Mouse (Mus musculus) MEL (cell line): Measurements from ENCODE around the gene Slc12a4. TPM values are rescaled to one million over a fixed set of nuclear protein-coding genes. Genes with fewer than 3 reads are reported as not detected.

Source experiments
- DNase-seq: peaks from one replicate; pipeline ENCODE4 v3.0.0; 2011; ENCODE audit warnings: low read depth, low spot score
- H3K27ac ChIP-seq: 2 replicates; pipeline ENCODE4 v1.5.1; 2012; ENCODE audit warnings: low read depth, mild to moderate bottlenecking, control low read depth, low read length, moderate library complexity; ENCODE audit not compliant: control insufficient read depth
- H3K27me3 ChIP-seq, 2 experiments: fragments of 150-350 bp in 1 of 2; sonication (generic) in 1 of 2; 2 replicates each; pipeline ENCODE4 v1.6.1; 2012; ENCODE audit warnings: low read length in 2 of 2, mild to moderate bottlenecking in 2 of 2, improper control_type of control experiment in 1 of 2, moderate library complexity in 1 of 2; ENCODE audit not compliant: insufficient read depth in 2 of 2, control insufficient read depth in 1 of 2
- H3K36me3 ChIP-seq, 2 experiments: 2 replicates each; pipeline ENCODE4 v1.6.1; 2012 to 2014; ENCODE audit warnings: low read length in 2 of 2, improper control_type of control experiment in 1 of 2, inconsistent platforms in 1 of 2, mild to moderate bottlenecking in 1 of 2; ENCODE audit not compliant: insufficient read depth in 2 of 2, control insufficient read depth in 1 of 2
- H3K4me1 ChIP-seq, 2 experiments: fragments of 150-350 bp in 1 of 2; sonication (generic) in 1 of 2; 2 replicates each; pipeline ENCODE4 v1.6.1; 2012; ENCODE audit warnings: low read length in 2 of 2, improper control_type of control experiment in 1 of 2, mild to moderate bottlenecking in 1 of 2; ENCODE audit not compliant: insufficient read depth in 2 of 2, control insufficient read depth in 1 of 2
- H3K4me3 ChIP-seq, 2 experiments: fragments of 150-350 bp in 1 of 2; sonication (generic) in 1 of 2; 2 replicates each; pipeline ENCODE4 v1.5.1; 2012; ENCODE audit warnings: low read depth in 2 of 2, low read length in 2 of 2, mild to moderate bottlenecking in 2 of 2, moderate library complexity in 2 of 2, control low read depth in 1 of 2, improper control_type of control experiment in 1 of 2; ENCODE audit not compliant: control insufficient read depth in 1 of 2, insufficient read depth in 1 of 2
- H3K79me2 ChIP-seq: 2 replicates; pipeline ENCODE4 v1.6.1; 2012; ENCODE audit warnings: mild to moderate bottlenecking, low read length, moderate library complexity; ENCODE audit not compliant: control insufficient read depth, poor library complexity, insufficient read depth
- H3K9ac ChIP-seq: 2 replicates; pipeline ENCODE4 v1.6.1; 2012; ENCODE audit warnings: low read depth, mild to moderate bottlenecking, control low read depth, low read length, moderate library complexity; ENCODE audit not compliant: control insufficient read depth, poor library complexity, severe bottlenecking
- H3K9me3 ChIP-seq: fragments of 150-350 bp; sonication (generic); replicated peaks from 2 replicates; pipeline ENCODE4 v1.6.1; 2012; ENCODE audit warnings: mild to moderate bottlenecking, low read length, improper control_type of control experiment, moderate library complexity; ENCODE audit not compliant: insufficient read depth
- BHLHE40 ChIP-seq: IDR thresholded peaks from 2 replicates; pipeline ENCODE4 v1.6.1; 2012; ENCODE audit warnings: low read depth, mild to moderate bottlenecking, inconsistent platforms, low read length, improper control_type of control experiment, borderline replicate concordance
- CHD2 ChIP-seq: IDR thresholded peaks from 2 replicates; pipeline ENCODE4 v1.6.1; 2011; ENCODE audit warnings: low read length, improper control_type of control experiment
- CTCF ChIP-seq, 3 experiments: IDR thresholded peaks in 2 of 3; conservative IDR thresholded peaks in 1 of 3; 2 replicates each; pipeline ENCODE4 v1.5.1; 2011 to 2012; ENCODE audit warnings: low read length in 3 of 3, low read depth in 2 of 3, mild to moderate bottlenecking in 2 of 3, improper control_type of control experiment in 1 of 3, inconsistent platforms in 1 of 3, mixed read lengths in 1 of 3, moderate library complexity in 1 of 3; ENCODE audit not compliant: control insufficient read depth in 1 of 3, insufficient read depth in 1 of 3, poor library complexity in 1 of 3, severe bottlenecking in 1 of 3
- E2F4 ChIP-seq: IDR thresholded peaks from 2 replicates; pipeline ENCODE4 v1.6.1; 2011; ENCODE audit warnings: low read depth, low read length, improper control_type of control experiment, borderline replicate concordance
- ELF1 ChIP-seq: IDR thresholded peaks from 2 replicates; pipeline ENCODE4 v1.6.1; 2014; ENCODE audit warnings: low read depth, mild to moderate bottlenecking, inconsistent platforms, low read length, improper control_type of control experiment, moderate library complexity
- EP300 ChIP-seq, 2 experiments: IDR thresholded peaks; 2 replicates each; pipeline ENCODE4 v1.6.1; 2011; ENCODE audit warnings: improper control_type of control experiment in 2 of 2, low read length in 2 of 2, low read depth in 1 of 2, mild to moderate bottlenecking in 1 of 2
- ETS1 ChIP-seq: IDR thresholded peaks from 2 replicates; pipeline ENCODE4 v1.6.1; 2012; ENCODE audit warnings: low read depth, mild to moderate bottlenecking, inconsistent platforms, low read length, improper control_type of control experiment, moderate library complexity
- GABPA ChIP-seq: IDR thresholded peaks from 2 replicates; pipeline ENCODE4 v1.6.1; 2012; ENCODE audit warnings: low read depth, mild to moderate bottlenecking, inconsistent platforms, low read length, improper control_type of control experiment, moderate library complexity
- GATA1 ChIP-seq: IDR thresholded peaks from 2 replicates; pipeline ENCODE4 v1.6.1; 2011; ENCODE audit warnings: low read depth, low read length, improper control_type of control experiment
- KAT2A ChIP-seq: conservative IDR thresholded peaks from 2 replicates; pipeline ENCODE4 v1.6.1; 2012; ENCODE audit warnings: low read depth, low read length, improper control_type of control experiment, inconsistent platforms
- MAFK ChIP-seq: IDR thresholded peaks from 2 replicates; pipeline ENCODE4 v1.6.1; 2011; ENCODE audit warnings: low read depth, mild to moderate bottlenecking, low read length, improper control_type of control experiment, borderline replicate concordance
- MAX ChIP-seq: IDR thresholded peaks from 2 replicates; pipeline ENCODE4 v1.6.1; 2011; ENCODE audit warnings: low read length, improper control_type of control experiment
- MAZ ChIP-seq: IDR thresholded peaks from 2 replicates; pipeline ENCODE4 v1.6.1; 2012; ENCODE audit warnings: low read depth, mild to moderate bottlenecking, inconsistent platforms, low read length, improper control_type of control experiment
- MYB ChIP-seq: IDR thresholded peaks from 2 replicates; pipeline ENCODE4 v1.6.1; 2011; ENCODE audit warnings: mild to moderate bottlenecking, low read depth, low read length, improper control_type of control experiment
- NELFE ChIP-seq: IDR thresholded peaks from 2 replicates; pipeline ENCODE4 v1.6.1; 2011; ENCODE audit warnings: low read depth, low read length, improper control_type of control experiment
- POLR2A ChIP-seq, 2 experiments: IDR thresholded peaks; 2 replicates each; pipeline ENCODE4 v1.6.1; 2011 to 2012; ENCODE audit warnings: low read length in 2 of 2, mild to moderate bottlenecking in 2 of 2, control low read depth in 1 of 2, improper control_type of control experiment in 1 of 2, low read depth in 1 of 2, moderate library complexity in 1 of 2; ENCODE audit not compliant: control insufficient read depth in 1 of 2, insufficient read depth in 1 of 2, poor library complexity in 1 of 2
- POLR2AphosphoS2 ChIP-seq: IDR thresholded peaks from 2 replicates; pipeline ENCODE4 v1.6.1; 2011; ENCODE audit warnings: low read length, improper control_type of control experiment
- RAD21 ChIP-seq: IDR thresholded peaks from 2 replicates; pipeline ENCODE4 v1.6.1; 2011; ENCODE audit warnings: mild to moderate bottlenecking, low read depth, low read length, improper control_type of control experiment
- RCOR1 ChIP-seq: IDR thresholded peaks from 2 replicates; pipeline ENCODE4 v1.6.1; 2012; ENCODE audit warnings: low read depth, mild to moderate bottlenecking, inconsistent platforms, low read length, improper control_type of control experiment
- SIN3A ChIP-seq: IDR thresholded peaks from 2 replicates; pipeline ENCODE4 v1.6.1; 2012; ENCODE audit warnings: low read length, improper control_type of control experiment, inconsistent platforms
- TAL1 ChIP-seq: IDR thresholded peaks from 2 replicates; pipeline ENCODE4 v1.6.1; 2012; ENCODE audit warnings: mild to moderate bottlenecking, inconsistent platforms, low read length, moderate library complexity, mixed read lengths
- TBP ChIP-seq: IDR thresholded peaks from 2 replicates; pipeline ENCODE4 v1.8.0; 2011; ENCODE audit warnings: low read depth, low read length, improper control_type of control experiment
- TCF12 ChIP-seq: IDR thresholded peaks from 2 replicates; pipeline ENCODE4 v1.6.1; 2014; ENCODE audit warnings: low read depth, mild to moderate bottlenecking, inconsistent platforms, low read length, improper control_type of control experiment, moderate library complexity
- USF2 ChIP-seq, 2 experiments: IDR thresholded peaks; 2 replicates each; pipeline ENCODE4 v1.6.1; 2011 to 2012; ENCODE audit warnings: improper control_type of control experiment in 2 of 2, low read length in 2 of 2, borderline replicate concordance in 1 of 2, inconsistent platforms in 1 of 2, low read depth in 1 of 2, mild to moderate bottlenecking in 1 of 2; ENCODE audit not compliant: insufficient read depth in 1 of 2
- ZKSCAN1 ChIP-seq: IDR thresholded peaks from 2 replicates; pipeline ENCODE4 v1.6.1; 2012; ENCODE audit warnings: low read depth, mild to moderate bottlenecking, inconsistent platforms, low read length, improper control_type of control experiment, moderate library complexity
- ZNF384 ChIP-seq: IDR thresholded peaks from 2 replicates; pipeline ENCODE4 v1.6.1; 2012; ENCODE audit warnings: low read depth, mild to moderate bottlenecking, inconsistent platforms, low read length, improper control_type of control experiment
- polyA plus RNA-seq, 2 experiments: library from polyadenylated mRNA; stranded (reverse) in 1 of 2; unstranded in 1 of 2; fragments of >175 nt in 1 of 2; fragments of >200 nt in 1 of 2; gene quantifications; 2 replicates each; pipeline versions ENCODE4 v1.2.1 to v1.2.4; 2012; ENCODE audit warnings: low replicate concordance in 2 of 2, low read depth in 1 of 2; ENCODE audit not compliant: insufficient read length in 2 of 2, insufficient read depth in 1 of 2, missing spikeins in 1 of 2
- total RNA-seq: library from RNA; depleted of rRNA; stranded (reverse); fragments of 300-350 nt; gene quantifications from 2 replicates; pipeline ENCODE4 v1.2.3, GENCODE M21; 2012

The Slc12a4 gene
- total and polyA plus RNA-seq, 3 experiments, result 25.6 to 32.3 TPM; not detected in 1

DNA sequence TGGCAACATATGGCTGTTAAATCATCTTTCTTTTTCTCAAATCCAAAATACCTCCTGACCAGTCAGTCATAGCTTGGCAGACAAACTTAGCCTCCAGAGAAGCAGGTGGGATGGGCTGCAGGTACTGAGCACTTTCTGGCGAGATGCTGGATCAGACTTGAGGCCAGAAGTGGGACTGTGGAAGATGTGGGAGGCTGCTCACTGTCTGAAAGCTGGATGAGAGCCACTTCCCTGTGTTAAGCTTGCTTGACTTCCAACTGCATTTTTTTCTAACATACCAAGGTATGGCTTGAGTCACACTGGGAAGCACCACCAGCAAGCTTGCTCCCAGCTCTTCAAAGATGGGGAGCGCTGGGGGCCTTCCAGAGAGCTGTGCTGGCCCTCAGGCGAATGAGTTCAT, 40.8 kb downstream of the Slc12a4 start:
- H3K27me3 ChIP-seq, result no peaks in the 10 kb centered on the region
- H3K9me3 ChIP-seq, result no peaks in the 10 kb centered on the region
- H3K36me3 ChIP-seq, result peaks cover 0 to 2% of the 10 kb centered on the region in 2 experiments; a peak in 2 of 4 replicates
- H3K79me2 ChIP-seq, result no peaks in the 10 kb centered on the region
- no peak overlapping the region for H3K4me3 ChIP-seq
- DNase-seq, result no peak
- TF ChIP-seq TAL1 (no peak), TCF12 (no peak), RAD21 (no peak), POLR2A (IDR thresholded peaks at IDR 0.05; ENCODE audit: control insufficient read depth in 1 of 2, insufficient read depth in 1 of 2, low read depth in 1 of 2, low read length in 2 of 2, poor library complexity in 1 of 2) (no peak), ETS1 (no peak), TBP (no peak), EP300 (IDR thresholded peaks at IDR 0.05; ENCODE audit: low read depth in 1 of 2, low read length in 2 of 2) (no peak), MAZ (no peak), CHD2 (no peak), ZKSCAN1 (no peak), MAFK (no peak), RCOR1 (no peak), NELFE (no peak), GATA1 (no peak), POLR2AphosphoS2 (no peak), ZNF384 (no peak), KAT2A (no peak), MYB (no peak)
- TF ChIP-seq, all 39 proteins: peak for 0
- no peak overlapping the region for H3K27ac ChIP-seq
- H3K4me1 ChIP-seq, result no peaks in the 10 kb centered on the region; a peak in 1 of 4 replicates
- no peak overlapping the region for H3K9ac ChIP-seq

DNA sequence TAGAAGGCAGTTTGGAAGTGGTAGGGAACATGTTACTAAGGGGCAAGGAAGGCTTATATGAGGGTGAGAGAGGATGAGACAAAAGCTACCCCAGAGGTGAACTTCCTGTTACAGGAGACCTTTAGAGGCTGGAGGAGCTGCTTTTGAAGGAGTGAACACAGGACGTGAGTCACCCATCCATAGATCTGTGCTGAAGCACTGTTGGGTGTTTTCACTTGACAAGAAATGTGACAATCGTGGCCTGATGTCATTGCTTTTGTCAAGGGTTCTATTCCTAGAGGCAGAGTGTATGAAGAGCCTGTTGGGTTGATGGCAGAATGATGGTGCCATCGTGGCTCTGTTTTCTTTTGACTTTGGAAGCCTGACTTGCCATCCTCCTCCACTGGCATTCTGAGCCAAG, 46.5 kb downstream of the Slc12a4 start:
- no peak for DNase-seq
- Histone ChIP-seq H3K4me3 (no peak overlapping the region), H3K27ac (no peak overlapping the region), H3K36me3 (peaks cover 0 to 1% of the 10 kb centered on the region in 2 experiments; a peak in 2 of 4 replicates), H3K4me1 (peaks cover 0 to 5% of the 10 kb centered on the region in 2 experiments; a peak in 2 of 4 replicates), H3K79me2 (no peaks in the 10 kb centered on the region), H3K27me3 (no peaks in the 10 kb centered on the region), H3K9ac (no peak overlapping the region), H3K9me3 (no peaks in the 10 kb centered on the region)
- TF ChIP-seq MAX, result no peak
- TF ChIP-seq USF2 (IDR thresholded peaks at IDR 0.05; ENCODE audit: borderline replicate concordance in 1 of 2, insufficient read depth in 1 of 2, low read depth in 1 of 2, low read length in 2 of 2), result no peak
- no peak for TF ChIP-seq CTCF (IDR thresholded peaks at IDR 0.05 in 2 of 3, conservative IDR thresholded peaks at IDR 0.05 in 1 of 3; ENCODE audit: control insufficient read depth in 1 of 3, insufficient read depth in 1 of 3, low read depth in 2 of 3, low read length in 3 of 3, poor library complexity in 1 of 3, severe bottlenecking in 1 of 3)
- no peak for TF ChIP-seq MAZ
- TF ChIP-seq CHD2, result no peak
- no peak for TF ChIP-seq GABPA
- TF ChIP-seq E2F4, result no peak
- TF ChIP-seq ELF1, result no peak
- no peak for TF ChIP-seq BHLHE40
- no peak for TF ChIP-seq TBP
- TF ChIP-seq SIN3A, result no peak
